Mouse (Mus musculus): ENCODE results near the gene Bpifb2. TPM values are rescaled to one million over a fixed set of nuclear protein-coding genes. Genes with fewer than 3 reads are reported as not detected.

Bpifb2 gene
- polyA plus RNA-seq, 1 experiment from 2014 or later = not detected

GRCm38 (mm10) chr2:153853544-153853943 lies 21.3 kb upstream of the Bpifb2 start:
- H3K4me1 ChIP-seq (replicated peaks; ENCODE audit: control insufficient read depth, insufficient read depth, low read length) = no peaks in the 10 kb centered on the region
- no peaks in the 10 kb centered on the region for H3K27me3 ChIP-seq (replicated peaks; ENCODE audit: control insufficient read depth, insufficient read depth, low read length)
- H3K4me2 ChIP-seq (ENCODE audit: low read length) = no peak overlapping the region
- ATAC-seq = no peak
- no peak overlapping the region for H3K9ac ChIP-seq (replicated peaks; ENCODE audit: low read depth, low read length)
- no peak overlapping the region for H3K4me3 ChIP-seq (replicated peaks; ENCODE audit: low read length)
- no peaks in the 10 kb centered on the region for H3K36me3 ChIP-seq (ENCODE audit: control insufficient read depth, insufficient read depth)
- no peaks in the 10 kb centered on the region for H3K9me3 ChIP-seq (ENCODE audit: control insufficient read depth, low read length)
- 7% methylated on average over 5 of the region's 5 CpGs for WGBS
- H3K27ac ChIP-seq (ENCODE audit: low read length) = no peak overlapping the region

GRCm38 (mm10) chr2:153859581-153859980 lies 15.3 kb upstream of the Bpifb2 start:
- Histone ChIP-seq H3K4me2 (ENCODE audit: low read length) (no peak overlapping the region), H3K9me3 (ENCODE audit: control insufficient read depth, low read length) (no peaks in the 10 kb centered on the region), H3K36me3 (ENCODE audit: control insufficient read depth, insufficient read depth) (no peaks in the 10 kb centered on the region), H3K9ac (replicated peaks; ENCODE audit: low read depth, low read length) (no peak overlapping the region), H3K27ac (ENCODE audit: low read length) (no peak overlapping the region), H3K27me3 (replicated peaks; ENCODE audit: control insufficient read depth, insufficient read depth, low read length) (no peaks in the 10 kb centered on the region), H3K4me3 (replicated peaks; ENCODE audit: low read length) (no peak overlapping the region), H3K4me1 (replicated peaks; ENCODE audit: control insufficient read depth, insufficient read depth, low read length) (no peaks in the 10 kb centered on the region)
- no peak for ATAC-seq
- 90% methylated on average over 2 of the region's 2 CpGs for WGBS

GRCm38 (mm10) chr2:153860315-153860714 lies 14.5 kb upstream of the Bpifb2 start:
- H3K27me3 ChIP-seq (replicated peaks; ENCODE audit: control insufficient read depth, insufficient read depth, low read length) = no peaks in the 10 kb centered on the region
- H3K27ac ChIP-seq (ENCODE audit: low read length) = no peak overlapping the region
- ATAC-seq = no peak
- H3K4me2 ChIP-seq (ENCODE audit: low read length) = no peak overlapping the region
- H3K9me3 ChIP-seq (ENCODE audit: control insufficient read depth, low read length) = no peaks in the 10 kb centered on the region
- no peaks in the 10 kb centered on the region for H3K4me1 ChIP-seq (replicated peaks; ENCODE audit: control insufficient read depth, insufficient read depth, low read length)
- H3K36me3 ChIP-seq (ENCODE audit: control insufficient read depth, insufficient read depth) = no peaks in the 10 kb centered on the region
- 92% methylated on average over 11 of the region's 11 CpGs for WGBS
- no peak overlapping the region for H3K9ac ChIP-seq (replicated peaks; ENCODE audit: low read depth, low read length)
- H3K4me3 ChIP-seq (replicated peaks; ENCODE audit: low read length) = no peak overlapping the region

- Histone ChIP-seq H3K27ac (ENCODE audit: low read length) (no peak overlapping the region), H3K4me3 (replicated peaks; ENCODE audit: low read length) (no peak overlapping the region), H3K9me3 (ENCODE audit: control insufficient read depth, low read length) (no peaks in the 10 kb centered on the region), H3K27me3 (replicated peaks; ENCODE audit: control insufficient read depth, insufficient read depth, low read length) (no peaks in the 10 kb centered on the region), H3K9ac (replicated peaks; ENCODE audit: low read depth, low read length) (no peak overlapping the region), H3K4me2 (ENCODE audit: low read length) (no peak overlapping the region), H3K4me1 (replicated peaks; ENCODE audit: control insufficient read depth, insufficient read depth, low read length) (no peaks in the 10 kb centered on the region), H3K36me3 (ENCODE audit: control insufficient read depth, insufficient read depth) (no peaks in the 10 kb centered on the region)
- ATAC-seq = no peak
- 67% methylated on average over 3 of the region's 3 CpGs for WGBS
Observed at GRCm38 (mm10) chr2:153860715-153861114, 14.1 kb upstream of the Bpifb2 start.

GRCm38 (mm10) chr2:153861960-153862359 lies 12.9 kb upstream of the Bpifb2 start:
- WGBS = 80% methylated on average over 3 of the region's 3 CpGs
- Histone ChIP-seq H3K4me2 (ENCODE audit: low read length) (no peak overlapping the region), H3K9ac (replicated peaks; ENCODE audit: low read depth, low read length) (no peak overlapping the region), H3K4me3 (replicated peaks; ENCODE audit: low read length) (no peak overlapping the region), H3K27ac (ENCODE audit: low read length) (no peak overlapping the region), H3K36me3 (ENCODE audit: control insufficient read depth, insufficient read depth) (no peaks in the 10 kb centered on the region), H3K9me3 (ENCODE audit: control insufficient read depth, low read length) (no peaks in the 10 kb centered on the region), H3K4me1 (replicated peaks; ENCODE audit: control insufficient read depth, insufficient read depth, low read length) (no peaks in the 10 kb centered on the region), H3K27me3 (replicated peaks; ENCODE audit: control insufficient read depth, insufficient read depth, low read length) (no peaks in the 10 kb centered on the region)
- ATAC-seq = no peak

GRCm38 (mm10) chr2:153870984-153871383 lies 3.9 kb upstream of the Bpifb2 start, which contains the start of gene Sun5:
Sun5 (minus strand) TSS chr2:153871084.
- WGBS = 93% methylated on average over 4 of the region's 4 CpGs
- Histone ChIP-seq H3K9me3 (ENCODE audit: control insufficient read depth, low read length) (no peaks in the 10 kb centered on the region), H3K4me2 (ENCODE audit: low read length) (no peak within 1 kb of the TSS), H3K4me3 (replicated peaks; ENCODE audit: low read length) (no peak within 1 kb of the TSS), H3K27me3 (replicated peaks; ENCODE audit: control insufficient read depth, insufficient read depth, low read length) (no peaks in the 10 kb centered on the region), H3K9ac (replicated peaks; ENCODE audit: low read depth, low read length) (no peak within 1 kb of the TSS), H3K36me3 (ENCODE audit: control insufficient read depth, insufficient read depth) (no peaks in the 10 kb centered on the region), H3K4me1 (replicated peaks; ENCODE audit: control insufficient read depth, insufficient read depth, low read length) (peaks cover 2% of the 10 kb centered on the region; the same call in 1 of the 2 replicates), H3K27ac (ENCODE audit: low read length) (no peak within 1 kb of the TSS)
- ATAC-seq = no peak

- WGBS = 68% methylated on average over 5 of the region's 5 CpGs
- Histone ChIP-seq H3K4me2 (ENCODE audit: low read length) (no peak overlapping the region), H3K4me1 (replicated peaks; ENCODE audit: control insufficient read depth, insufficient read depth, low read length) (no peaks in the 10 kb centered on the region), H3K27me3 (replicated peaks; ENCODE audit: control insufficient read depth, insufficient read depth, low read length) (no peaks in the 10 kb centered on the region), H3K36me3 (ENCODE audit: control insufficient read depth, insufficient read depth) (no peaks in the 10 kb centered on the region), H3K9me3 (ENCODE audit: control insufficient read depth, low read length) (no peaks in the 10 kb centered on the region), H3K9ac (replicated peaks; ENCODE audit: low read depth, low read length) (no peak overlapping the region), H3K4me3 (replicated peaks; ENCODE audit: low read length) (no peak overlapping the region), H3K27ac (ENCODE audit: low read length) (no peak overlapping the region)
- ATAC-seq = no peak
Observed at GRCm38 (mm10) chr2:153899111-153899510, 24.3 kb downstream of the Bpifb2 start.

- no peaks in the 10 kb centered on the region for H3K36me3 ChIP-seq (ENCODE audit: control insufficient read depth, insufficient read depth)
- no peak within 1 kb of the TSS for H3K9ac ChIP-seq (replicated peaks; ENCODE audit: low read depth, low read length)
- no peaks in the 10 kb centered on the region for H3K4me1 ChIP-seq (replicated peaks; ENCODE audit: control insufficient read depth, insufficient read depth, low read length)
- no peak for ATAC-seq
- WGBS = 39% methylated on average over 4 of the region's 4 CpGs
- H3K27ac ChIP-seq (ENCODE audit: low read length) = no peak within 1 kb of the TSS
- no peak within 1 kb of the TSS for H3K4me2 ChIP-seq (ENCODE audit: low read length)
- no peaks in the 10 kb centered on the region for H3K9me3 ChIP-seq (ENCODE audit: control insufficient read depth, low read length)
- H3K4me3 ChIP-seq (replicated peaks; ENCODE audit: low read length) = no peak within 1 kb of the TSS
- H3K27me3 ChIP-seq (replicated peaks; ENCODE audit: control insufficient read depth, insufficient read depth, low read length) = no peaks in the 10 kb centered on the region
Observed at GRCm38 (mm10) chr2:153900088-153900487, 25.2 kb downstream of the Bpifb2 start, which contains the start of gene Bpifb6. Bpifb6 (plus strand) TSS chr2:153900388.

GRCm38 (mm10) chr2:153902726-153903125 lies 27.9 kb downstream of the Bpifb2 start:
- Histone ChIP-seq H3K4me3 (replicated peaks; ENCODE audit: low read length) (no peak overlapping the region), H3K36me3 (ENCODE audit: control insufficient read depth, insufficient read depth) (no peaks in the 10 kb centered on the region), H3K27ac (ENCODE audit: low read length) (no peak overlapping the region), H3K27me3 (replicated peaks; ENCODE audit: control insufficient read depth, insufficient read depth, low read length) (no peaks in the 10 kb centered on the region), H3K4me2 (ENCODE audit: low read length) (no peak overlapping the region), H3K9ac (replicated peaks; ENCODE audit: low read depth, low read length) (no peak overlapping the region), H3K9me3 (ENCODE audit: control insufficient read depth, low read length) (no peaks in the 10 kb centered on the region), H3K4me1 (replicated peaks; ENCODE audit: control insufficient read depth, insufficient read depth, low read length) (no peaks in the 10 kb centered on the region)
- ATAC-seq = no peak
- 84% methylated on average over 6 of the region's 6 CpGs for WGBS

GRCm38 (mm10) chr2:153906626-153907025 lies 31.8 kb downstream of the Bpifb2 start:
- Histone ChIP-seq H3K27me3 (replicated peaks; ENCODE audit: control insufficient read depth, insufficient read depth, low read length) (no peaks in the 10 kb centered on the region), H3K9ac (replicated peaks; ENCODE audit: low read depth, low read length) (no peak overlapping the region), H3K27ac (ENCODE audit: low read length) (no peak overlapping the region), H3K36me3 (ENCODE audit: control insufficient read depth, insufficient read depth) (no peaks in the 10 kb centered on the region), H3K4me3 (replicated peaks; ENCODE audit: low read length) (no peak overlapping the region), H3K4me2 (ENCODE audit: low read length) (no peak overlapping the region), H3K9me3 (ENCODE audit: control insufficient read depth, low read length) (no peaks in the 10 kb centered on the region), H3K4me1 (replicated peaks; ENCODE audit: control insufficient read depth, insufficient read depth, low read length) (no peaks in the 10 kb centered on the region)
- WGBS = 87% methylated on average over 4 of the region's 4 CpGs
- ATAC-seq = no peak
